Mouse (Mus musculus) liver, embryonic 16.5 days (tissue): ENCODE results near the gene Agt. TPM values are rescaled to one million over a fixed set of nuclear protein-coding genes. Genes with fewer than 3 reads are reported as not detected.
A peak's percentile ranks its signal among the peaks of the same experiment; 100 is the strongest.

Source experiments
- ATAC-seq: fragments of 200-750 bp; cut with Nextera tagmentation; 2 replicates; pipeline ENCODE4 v1.8.0; 2017; ENCODE audit warnings: low read depth, mild to moderate bottlenecking, moderate number of reproducible peaks, moderate library complexity
- H3K27ac ChIP-seq: fragments of 300-500 bp; sonication (generic); 2 replicates; pipeline ENCODE4 v1.5.1; 2014; ENCODE audit warnings: mild to moderate bottlenecking, low read length
- H3K27me3 ChIP-seq: fragments of 300-500 bp; sonication (generic); 2 replicates; pipeline ENCODE4 v1.6.1; 2014; ENCODE audit warnings: low read depth, low read length, mixed read lengths; ENCODE audit not compliant: control insufficient read depth, insufficient read depth
- H3K36me3 ChIP-seq: fragments of 300-500 bp; sonication (generic); 2 replicates; pipeline ENCODE4 v1.6.1; 2014; ENCODE audit warnings: mild to moderate bottlenecking; ENCODE audit not compliant: control insufficient read depth, insufficient read depth
- H3K4me1 ChIP-seq: fragments of 300-500 bp; sonication (generic); 2 replicates; pipeline ENCODE4 v1.6.1; 2014; ENCODE audit warnings: low read depth, low read length, mixed read lengths; ENCODE audit not compliant: control insufficient read depth
- H3K4me2 ChIP-seq: fragments of 300-500 bp; sonication (generic); 2 replicates; pipeline ENCODE4 v1.6.1; 2014; ENCODE audit warnings: low read depth, low read length, mixed read lengths
- H3K4me3 ChIP-seq: fragments of 300-500 bp; sonication (generic); 2 replicates; pipeline ENCODE4 v1.5.1; 2014; ENCODE audit warnings: low read depth, mild to moderate bottlenecking, low read length
- H3K9ac ChIP-seq: fragments of 300-500 bp; sonication (generic); 2 replicates; pipeline ENCODE4 v1.6.1; 2014; ENCODE audit warnings: low read depth, low read length
- H3K9me3 ChIP-seq: fragments of 300-500 bp; sonication (generic); replicated peaks from 2 replicates; pipeline ENCODE4 v1.6.1; 2016; ENCODE audit warnings: low read length; ENCODE audit not compliant: control insufficient read depth
- WGBS: fragments of 180-500 bp; shearing (Covaris S2); extraction: QIAGEN DNeasy Blood & Tissue Kit; methylation state at CpG from one replicate; pipeline ENCODE4 v1.1.7; 2014; ENCODE audit not compliant: insufficient replicate concordance; 5-methylcytosine and 5-hydroxymethylcytosine counted together
- polyA plus RNA-seq: library from polyadenylated mRNA; unstranded; fragments of >200 nt; fragmentation: Nextera tagmentation; extraction: Ambion mirVana; gene quantifications from 2 replicates; pipeline ENCODE4 v1.2.1, GENCODE M21; 2015

The Agt gene
- polyA plus RNA-seq, 1 experiment from 2014 or later, result 290 TPM

DNA sequence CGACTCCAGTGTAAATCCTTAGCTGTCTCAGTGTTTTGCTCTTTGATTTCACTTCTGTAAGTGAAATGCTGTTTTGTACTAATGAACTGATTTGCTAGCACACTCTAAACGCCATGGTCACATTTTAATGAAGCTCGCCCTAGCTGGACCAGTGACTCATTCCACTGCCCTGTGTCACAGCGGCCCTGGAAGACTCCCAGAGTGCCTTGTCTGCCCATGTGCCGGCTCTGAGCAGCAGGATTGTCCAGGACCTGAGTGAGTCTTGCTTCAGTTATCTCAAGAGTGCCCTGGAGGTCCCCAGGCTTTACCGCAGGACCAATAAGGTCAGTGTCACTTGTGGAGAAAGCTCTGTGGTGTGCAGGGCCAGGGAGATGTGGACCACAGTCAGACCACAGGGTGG lies 23.1 kb downstream of the Agt start:
- WGBS, result 75% methylated on average over 6 of the region's 6 CpGs
- H3K36me3 ChIP-seq, result peaks cover 35% of the 10 kb centered on the region

DNA sequence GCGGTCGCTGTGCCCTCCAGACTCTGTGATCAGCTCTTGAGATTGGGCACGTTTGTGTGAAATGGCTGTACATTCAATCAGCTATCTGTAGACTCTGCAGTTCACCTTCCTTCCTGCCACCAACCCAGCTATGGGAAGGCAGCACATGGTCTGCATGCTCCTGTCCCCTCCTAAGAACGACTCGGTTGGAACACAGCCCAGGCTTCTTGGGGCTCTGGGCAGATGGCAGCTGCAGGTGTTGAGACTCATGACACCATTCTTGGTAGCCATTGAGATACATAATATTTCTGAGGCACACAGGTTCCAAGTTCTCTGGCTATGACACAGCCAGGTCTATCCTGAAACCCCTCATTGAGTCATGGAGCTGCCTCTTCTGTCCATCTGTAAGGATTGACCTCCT lies 26.2 kb downstream of the Agt start:
- H3K27ac ChIP-seq, result no peak overlapping the region
- H3K4me1 ChIP-seq, result no peaks in the 10 kb centered on the region; the same call in 1 of the 2 replicates
- H3K4me3 ChIP-seq, result no peak overlapping the region
- no peak overlapping the region for H3K4me2 ChIP-seq
- 86% methylated on average over 5 of the region's 5 CpGs for WGBS
- H3K9me3 ChIP-seq, result no peaks in the 10 kb centered on the region
- ATAC-seq, result no peak
- H3K36me3 ChIP-seq, result peaks cover 28% of the 10 kb centered on the region
- H3K9ac ChIP-seq, result no peak overlapping the region
- H3K27me3 ChIP-seq, result no peaks in the 10 kb centered on the region

More for the DNA sequence above, 23.1 kb downstream of the Agt start:
- no peaks in the 10 kb centered on the region for H3K4me1 ChIP-seq
- ATAC-seq, result no peak
- no peak overlapping the region for H3K27ac ChIP-seq
- no peaks in the 10 kb centered on the region for H3K9me3 ChIP-seq
- H3K27me3 ChIP-seq, result no peaks in the 10 kb centered on the region
- H3K9ac ChIP-seq, result no peak overlapping the region
- no peak overlapping the region for H3K4me3 ChIP-seq
- H3K4me2 ChIP-seq, result no peak overlapping the region

DNA sequence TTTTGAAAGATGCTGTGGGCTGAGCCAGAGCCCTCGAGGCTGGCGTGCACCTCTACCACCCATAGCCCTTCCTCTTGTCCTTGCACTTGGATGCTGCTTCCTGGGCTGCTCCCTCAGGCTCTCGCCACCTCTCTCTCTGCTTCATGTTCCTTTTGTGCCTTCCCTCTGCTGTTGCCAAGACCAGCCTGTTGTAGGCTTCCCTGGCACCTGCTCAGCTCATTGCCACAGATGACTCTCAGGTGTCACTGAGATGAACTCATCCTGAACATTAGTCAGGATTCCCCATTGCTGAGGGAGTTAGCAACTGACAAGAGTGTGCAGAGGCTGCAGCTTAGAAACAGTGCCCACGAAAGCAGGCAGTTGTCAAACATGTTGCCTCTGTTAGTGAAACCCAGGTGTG lies 27.5 kb downstream of the Agt start:
- 74% methylated on average over 4 of the region's 4 CpGs for WGBS
- no peaks in the 10 kb centered on the region for H3K27me3 ChIP-seq
- H3K27ac ChIP-seq, result no peak overlapping the region
- peaks cover 28% of the 10 kb centered on the region for H3K36me3 ChIP-seq
- H3K4me1 ChIP-seq, result no peaks in the 10 kb centered on the region; the same call in 1 of the 2 replicates
- H3K9ac ChIP-seq, result no peak overlapping the region
- no peak for ATAC-seq
- H3K9me3 ChIP-seq, result no peaks in the 10 kb centered on the region
- H3K4me3 ChIP-seq, result no peak overlapping the region
- no peak overlapping the region for H3K4me2 ChIP-seq

DNA sequence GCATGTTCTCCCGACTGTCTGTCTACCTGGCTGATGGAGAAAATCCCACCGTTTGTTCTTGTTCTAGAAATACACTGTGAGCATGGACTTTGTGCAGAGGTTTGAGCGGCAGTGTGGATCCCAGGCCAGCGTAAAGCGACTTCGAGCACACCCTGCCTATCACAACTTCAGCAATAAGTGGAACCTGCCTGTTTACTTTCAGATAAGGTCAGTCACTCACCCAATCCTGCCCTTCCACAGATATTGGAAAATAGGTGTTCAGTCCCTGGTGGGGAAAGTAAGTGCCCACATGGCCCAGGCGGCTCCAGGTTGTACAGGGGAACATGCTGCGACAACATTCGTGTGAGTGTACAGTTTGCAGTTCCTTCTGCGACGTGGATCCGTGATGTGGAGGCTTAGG lies 28.6 kb downstream of the Agt start:
- Histone ChIP-seq H3K27me3 (no peaks in the 10 kb centered on the region), H3K4me2 (no peak overlapping the region), H3K36me3 (peaks cover 28% of the 10 kb centered on the region), H3K9me3 (no peaks in the 10 kb centered on the region), H3K27ac (no peak overlapping the region), H3K4me1 (no peaks in the 10 kb centered on the region; the same call in 1 of the 2 replicates), H3K9ac (no peak overlapping the region), H3K4me3 (no peak overlapping the region)
- WGBS, result 75% methylated on average over 12 of the region's 12 CpGs
- ATAC-seq, result peak; percentile 61

DNA sequence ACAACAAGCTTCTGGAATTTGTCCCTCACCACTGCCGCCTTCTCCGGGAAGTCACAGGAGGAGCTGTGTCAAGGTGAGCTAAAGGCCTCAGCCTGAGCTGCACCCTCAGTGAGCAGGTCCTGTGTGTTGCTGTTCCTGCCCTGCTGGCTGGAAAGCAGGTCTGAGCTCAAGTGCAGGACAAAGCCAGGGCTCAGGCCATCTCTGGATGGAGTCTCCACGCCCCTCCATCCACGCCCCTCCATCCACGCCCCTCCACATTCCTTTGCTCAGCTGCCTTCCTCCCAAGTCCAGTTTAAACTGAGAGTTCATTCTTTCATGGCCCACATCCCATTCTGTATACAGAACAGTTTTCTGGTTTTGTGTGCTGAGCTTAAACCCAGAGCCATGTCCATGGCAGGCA lies 34.1 kb downstream of the Agt start:
- H3K4me1 ChIP-seq, result no peaks in the 10 kb centered on the region; the same call in 1 of the 2 replicates
- peaks cover 27% of the 10 kb centered on the region for H3K36me3 ChIP-seq
- 92% methylated on average over 5 of the region's 5 CpGs for WGBS

DNA sequence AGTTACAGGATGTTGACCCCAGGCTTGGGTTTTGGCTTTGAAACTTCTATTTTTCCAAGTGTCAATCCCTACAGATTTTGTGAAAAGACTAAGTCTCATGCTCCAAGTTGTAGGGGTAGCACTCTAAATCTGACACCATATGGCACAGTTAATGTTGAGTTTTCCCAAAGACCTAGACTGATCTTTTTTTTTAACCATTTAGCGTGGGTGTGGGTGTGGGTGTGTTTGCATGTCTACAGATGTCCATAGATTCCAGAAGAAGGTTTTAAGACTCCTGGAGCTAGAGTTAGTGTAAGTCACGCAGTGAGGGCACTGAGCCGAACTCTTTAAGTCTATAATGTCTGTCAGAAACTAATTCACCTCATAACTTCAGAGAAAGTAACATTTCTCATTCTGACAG lies 36.9 kb downstream of the Agt start:
- no peak for ATAC-seq
- H3K9me3 ChIP-seq, result no peaks in the 10 kb centered on the region

More for the DNA sequence above, 34.1 kb downstream of the Agt start:
- Histone ChIP-seq H3K27ac (no peak overlapping the region), H3K9me3 (no peaks in the 10 kb centered on the region), H3K27me3 (no peaks in the 10 kb centered on the region), H3K4me2 (no peak overlapping the region), H3K9ac (no peak overlapping the region), H3K4me3 (no peak overlapping the region)
- no peak for ATAC-seq

DNA sequence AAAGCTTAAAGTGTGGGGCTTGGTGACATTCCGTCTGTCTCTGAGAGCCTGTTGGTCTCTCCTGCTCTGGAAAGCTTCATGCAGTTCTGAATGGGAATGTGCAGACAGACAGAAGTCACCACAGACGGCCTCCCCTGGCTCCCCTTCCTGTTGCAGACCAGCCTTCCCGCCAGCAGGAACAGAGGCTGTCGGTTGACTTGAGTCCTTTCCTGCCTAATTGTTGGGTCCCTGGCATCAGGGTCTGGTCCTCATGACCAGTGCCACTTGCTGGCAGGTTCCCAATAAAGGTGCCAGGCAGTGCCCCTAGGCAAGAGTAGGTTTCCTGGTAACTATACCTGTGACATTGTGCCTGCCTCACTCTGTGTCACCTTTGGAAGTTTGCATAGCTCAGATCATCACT lies 38.5 kb downstream of the Agt start:
- H3K36me3 ChIP-seq, result peaks cover 29% of the 10 kb centered on the region
- no peak overlapping the region for H3K4me2 ChIP-seq
- no peaks in the 10 kb centered on the region for H3K4me1 ChIP-seq
- no peaks in the 10 kb centered on the region for H3K27me3 ChIP-seq
- no peak for ATAC-seq
- 68% methylated on average over 4 of the region's 4 CpGs for WGBS
- no peak overlapping the region for H3K4me3 ChIP-seq
- H3K27ac ChIP-seq, result no peak overlapping the region
- H3K9me3 ChIP-seq, result no peaks in the 10 kb centered on the region
- H3K9ac ChIP-seq, result no peak overlapping the region

More for the DNA sequence above, 36.9 kb downstream of the Agt start:
- no peaks in the 10 kb centered on the region for H3K4me1 ChIP-seq
- H3K36me3 ChIP-seq, result peaks cover 23% of the 10 kb centered on the region
- no peak overlapping the region for H3K4me3 ChIP-seq
- 82% methylated on average over 3 of the region's 3 CpGs for WGBS
- no peak overlapping the region for H3K4me2 ChIP-seq
- no peaks in the 10 kb centered on the region for H3K27me3 ChIP-seq
- no peak overlapping the region for H3K27ac ChIP-seq
- H3K9ac ChIP-seq, result no peak overlapping the region

DNA sequence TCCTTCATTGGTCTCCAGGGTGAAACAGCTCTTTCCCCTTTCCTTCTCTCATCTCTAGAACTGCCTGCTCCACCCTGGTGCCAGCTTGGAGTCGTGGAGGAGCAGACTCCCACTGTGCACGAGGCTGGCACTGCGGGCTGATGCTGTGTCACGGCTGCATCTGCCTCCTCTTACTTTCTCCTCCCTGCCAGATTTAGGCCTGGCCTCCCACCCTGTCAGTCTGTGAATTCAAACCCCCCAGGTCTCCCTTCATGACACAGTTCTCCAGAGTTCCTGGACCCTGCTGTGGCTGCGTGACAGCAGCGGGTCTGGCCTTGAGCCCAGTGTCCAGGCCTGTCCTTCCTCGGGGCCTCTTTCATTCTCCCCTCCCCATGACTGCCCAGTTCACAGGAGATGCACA lies 39.0 kb downstream of the Agt start:
- no peak overlapping the region for H3K4me2 ChIP-seq
- no peak overlapping the region for H3K9ac ChIP-seq
- 84% methylated on average over 7 of the region's 7 CpGs for WGBS
- H3K9me3 ChIP-seq, result no peaks in the 10 kb centered on the region
- no peak for ATAC-seq
- H3K36me3 ChIP-seq, result peaks cover 27% of the 10 kb centered on the region
- no peak overlapping the region for H3K27ac ChIP-seq
- no peaks in the 10 kb centered on the region for H3K4me1 ChIP-seq
- H3K4me3 ChIP-seq, result no peak overlapping the region
- no peaks in the 10 kb centered on the region for H3K27me3 ChIP-seq

DNA sequence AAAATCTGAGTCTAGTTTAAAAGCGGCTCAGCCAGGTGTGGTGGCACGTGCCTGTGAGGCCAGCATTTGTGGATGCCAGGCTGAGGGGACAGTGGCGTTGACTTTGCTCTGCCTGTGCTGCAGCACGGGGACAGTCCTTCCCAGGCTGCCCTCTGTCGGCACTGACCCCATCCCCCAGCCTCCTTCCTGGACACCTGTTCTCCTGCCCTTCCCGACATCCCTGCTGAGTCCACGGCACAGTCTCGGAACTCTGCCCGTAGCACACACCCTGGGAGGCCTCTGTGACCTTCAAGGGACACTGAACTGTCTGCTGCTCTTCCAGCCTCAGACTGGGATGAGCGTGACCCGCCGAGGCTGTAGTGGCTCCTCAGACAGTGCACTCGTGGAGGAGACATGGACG lies 39.4 kb downstream of the Agt start:
- H3K36me3 ChIP-seq, result peaks cover 24% of the 10 kb centered on the region
- 83% methylated on average over 14 of the region's 14 CpGs for WGBS

More for the DNA sequence above, 39.4 kb downstream of the Agt start:
- H3K27ac ChIP-seq, result no peak overlapping the region
- no peak for ATAC-seq
- H3K4me1 ChIP-seq, result no peaks in the 10 kb centered on the region
- H3K4me3 ChIP-seq, result no peak overlapping the region
- H3K9ac ChIP-seq, result no peak overlapping the region
- no peak overlapping the region for H3K4me2 ChIP-seq
- no peaks in the 10 kb centered on the region for H3K9me3 ChIP-seq
- H3K27me3 ChIP-seq, result no peaks in the 10 kb centered on the region
